Mouse (Mus musculus): ENCODE data around the gene Raver2. TPM values are rescaled to one million over a fixed set of nuclear protein-coding genes. Genes with fewer than 3 reads are reported as not detected.

Gene Raver2
- polyA plus RNA-seq, 1 experiment from 2014 or later: 3.1 TPM

- no peak overlapping the region for H3K27ac ChIP-seq (ENCODE audit: low read depth, low read length)
- no peaks in the 10 kb centered on the region for H3K9me3 ChIP-seq (ENCODE audit: control insufficient read depth)
- ATAC-seq: no peak
- no peak for TF ChIP-seq CTCF (IDR thresholded peaks at IDR 0.05; ENCODE audit: low read depth)
- H3K4me3 ChIP-seq (ENCODE audit: low read depth, low read length): no peak overlapping the region
- H3K4me1 ChIP-seq (replicated peaks; ENCODE audit: control insufficient read depth, insufficient read depth, low read length): no peaks in the 10 kb centered on the region
- peaks cover 94% of the 10 kb centered on the region for H3K36me3 ChIP-seq (ENCODE audit: control insufficient read depth, insufficient read depth)
- no peaks in the 10 kb centered on the region for H3K27me3 ChIP-seq (replicated peaks; ENCODE audit: control insufficient read depth, insufficient read depth, low read length)
- no peak overlapping the region for H3K4me2 ChIP-seq (replicated peaks; ENCODE audit: low read depth)
- no peak overlapping the region for H3K9ac ChIP-seq (ENCODE audit: low read depth, low read length)
- WGBS: 80% methylated on average over 1 of the region's 1 CpGs
These were observed 92.0 kb downstream of the Raver2 start for GRCm38 (mm10) chr4:101160821-101161220.

- Histone ChIP-seq H3K4me1 (replicated peaks; ENCODE audit: control insufficient read depth, insufficient read depth, low read length) (no peaks in the 10 kb centered on the region), H3K9me3 (ENCODE audit: control insufficient read depth) (no peaks in the 10 kb centered on the region), H3K27me3 (replicated peaks; ENCODE audit: control insufficient read depth, insufficient read depth, low read length) (no peaks in the 10 kb centered on the region), H3K4me3 (ENCODE audit: low read depth, low read length) (no peak overlapping the region), H3K9ac (ENCODE audit: low read depth, low read length) (no peak overlapping the region), H3K4me2 (replicated peaks; ENCODE audit: low read depth) (no peak overlapping the region), H3K36me3 (ENCODE audit: control insufficient read depth, insufficient read depth) (peaks cover 74% of the 10 kb centered on the region), H3K27ac (ENCODE audit: low read depth, low read length) (no peak overlapping the region)
- ATAC-seq: no peak
- 93% methylated on average over 2 of the region's 2 CpGs for WGBS
- no peak for TF ChIP-seq CTCF (IDR thresholded peaks at IDR 0.05; ENCODE audit: low read depth)
These were observed 95.4 kb downstream of the Raver2 start for GRCm38 (mm10) chr4:101164189-101164588.

GRCm38 (mm10) chr4:101164673-101165072 lies 95.9 kb downstream of the Raver2 start:
- H3K27ac ChIP-seq (ENCODE audit: low read depth, low read length): no peak overlapping the region
- no peaks in the 10 kb centered on the region for H3K9me3 ChIP-seq (ENCODE audit: control insufficient read depth)
- no peak overlapping the region for H3K9ac ChIP-seq (ENCODE audit: low read depth, low read length)
- H3K4me2 ChIP-seq (replicated peaks; ENCODE audit: low read depth): no peak overlapping the region
- ATAC-seq: no peak
- H3K4me3 ChIP-seq (ENCODE audit: low read depth, low read length): no peak overlapping the region
- no peaks in the 10 kb centered on the region for H3K27me3 ChIP-seq (replicated peaks; ENCODE audit: control insufficient read depth, insufficient read depth, low read length)
- no peaks in the 10 kb centered on the region for H3K4me1 ChIP-seq (replicated peaks; ENCODE audit: control insufficient read depth, insufficient read depth, low read length)
- TF ChIP-seq CTCF (IDR thresholded peaks at IDR 0.05; ENCODE audit: low read depth): no peak
- peaks cover 74% of the 10 kb centered on the region for H3K36me3 ChIP-seq (ENCODE audit: control insufficient read depth, insufficient read depth)
- WGBS: 90% methylated on average over 2 of the region's 2 CpGs

GRCm38 (mm10) chr4:101165776-101166175 lies 97.0 kb downstream of the Raver2 start:
- Histone ChIP-seq H3K27me3 (replicated peaks; ENCODE audit: control insufficient read depth, insufficient read depth, low read length) (no peaks in the 10 kb centered on the region), H3K9me3 (ENCODE audit: control insufficient read depth) (no peaks in the 10 kb centered on the region), H3K4me1 (replicated peaks; ENCODE audit: control insufficient read depth, insufficient read depth, low read length) (no peaks in the 10 kb centered on the region), H3K27ac (ENCODE audit: low read depth, low read length) (no peak overlapping the region), H3K4me2 (replicated peaks; ENCODE audit: low read depth) (no peak overlapping the region), H3K36me3 (ENCODE audit: control insufficient read depth, insufficient read depth) (peaks cover 74% of the 10 kb centered on the region), H3K9ac (ENCODE audit: low read depth, low read length) (no peak overlapping the region), H3K4me3 (ENCODE audit: low read depth, low read length) (no peak overlapping the region)
- no peak for TF ChIP-seq CTCF (IDR thresholded peaks at IDR 0.05; ENCODE audit: low read depth)
- WGBS: 81% methylated on average over 4 of the region's 4 CpGs
- no peak for ATAC-seq

- no peak overlapping the region for H3K4me3 ChIP-seq (ENCODE audit: low read depth, low read length)
- ATAC-seq: no peak
- no peak for TF ChIP-seq CTCF (IDR thresholded peaks at IDR 0.05; ENCODE audit: low read depth)
- peaks cover 60% of the 10 kb centered on the region for H3K36me3 ChIP-seq (ENCODE audit: control insufficient read depth, insufficient read depth)
- H3K4me1 ChIP-seq (replicated peaks; ENCODE audit: control insufficient read depth, insufficient read depth, low read length): no peaks in the 10 kb centered on the region
- no peaks in the 10 kb centered on the region for H3K27me3 ChIP-seq (replicated peaks; ENCODE audit: control insufficient read depth, insufficient read depth, low read length)
- no peak overlapping the region for H3K4me2 ChIP-seq (replicated peaks; ENCODE audit: low read depth)
- no peak overlapping the region for H3K27ac ChIP-seq (ENCODE audit: low read depth, low read length)
- WGBS: 83% methylated on average over 1 of the region's 1 CpGs
- no peaks in the 10 kb centered on the region for H3K9me3 ChIP-seq (ENCODE audit: control insufficient read depth)
- no peak overlapping the region for H3K9ac ChIP-seq (ENCODE audit: low read depth, low read length)
These were observed 99.0 kb downstream of the Raver2 start for GRCm38 (mm10) chr4:101167777-101168176.

GRCm38 (mm10) chr4:101168189-101168778 lies 99.5 kb downstream of the Raver2 start:
- Histone ChIP-seq H3K27ac (ENCODE audit: low read depth, low read length) (no peak overlapping the region), H3K9me3 (ENCODE audit: control insufficient read depth) (no peaks in the 10 kb centered on the region), H3K4me1 (replicated peaks; ENCODE audit: control insufficient read depth, insufficient read depth, low read length) (no peaks in the 10 kb centered on the region), H3K4me3 (ENCODE audit: low read depth, low read length) (no peak overlapping the region), H3K4me2 (replicated peaks; ENCODE audit: low read depth) (no peak overlapping the region), H3K27me3 (replicated peaks; ENCODE audit: control insufficient read depth, insufficient read depth, low read length) (no peaks in the 10 kb centered on the region), H3K9ac (ENCODE audit: low read depth, low read length) (no peak overlapping the region), H3K36me3 (ENCODE audit: control insufficient read depth, insufficient read depth) (peaks cover 56% of the 10 kb centered on the region)
- ATAC-seq: peak; percentile 59; the same call in 1 of the 2 replicates
- 51% methylated on average over 6 of the region's 6 CpGs for WGBS
- TF ChIP-seq CTCF (IDR thresholded peaks at IDR 0.05; ENCODE audit: low read depth): peak; percentile 88

Data from intestine, postnatal 0 days (tissue).